Mouse (Mus musculus) kidney, adult 2 months (tissue): ENCODE measurements around the gene Vim. TPM values are rescaled to one million over a fixed set of nuclear protein-coding genes. Genes with fewer than 3 reads are reported as not detected.
"Not testable (repeated sequence)": the region's sequence is repeated elsewhere in the genome, so short reads cannot be mapped to it uniquely, and the experiment has no call there.

Source experiments
- DNase-seq: peaks from one replicate; pipeline ENCODE4 v3.0.0; 2021
- H3K27ac ChIP-seq: fragments of 200-500 bp; 2 replicates; pipeline ENCODE4 v1.5.1; 2012; ENCODE audit warnings: low read depth, low read length, control low read depth, inconsistent platforms; ENCODE audit not compliant: insufficient read depth
- H3K27me3 ChIP-seq: fragments of 200-500 bp; replicated peaks from 2 replicates; pipeline ENCODE4 v1.6.1; 2012; ENCODE audit warnings: mild to moderate bottlenecking, moderate library complexity, low read length, inconsistent platforms; ENCODE audit not compliant: control insufficient read depth, insufficient read depth
- H3K36me3 ChIP-seq: fragments of 200-500 bp; 2 replicates; pipeline ENCODE4 v1.6.1; 2012; ENCODE audit warnings: mild to moderate bottlenecking, moderate library complexity, low read length, inconsistent platforms; ENCODE audit not compliant: control insufficient read depth, insufficient read depth
- H3K4me1 ChIP-seq: fragments of 200-500 bp; 2 replicates; pipeline ENCODE4 v1.6.1; 2011; ENCODE audit warnings: low read length; ENCODE audit not compliant: control insufficient read depth, insufficient read depth
- H3K4me3 ChIP-seq: fragments of 200-500 bp; 2 replicates; pipeline ENCODE4 v1.5.1; 2011; ENCODE audit warnings: mild to moderate bottlenecking, low read depth, low read length, control low read depth; ENCODE audit not compliant: insufficient read depth
- CTCF ChIP-seq: fragments of 200-500 bp; conservative IDR thresholded peaks from 2 replicates; pipeline ENCODE4 v1.5.1; 2011; ENCODE audit warnings: low read depth, mild to moderate bottlenecking, control low read depth, low read length, moderate library complexity, mixed read lengths; ENCODE audit not compliant: insufficient read depth, insufficient read length
- POLR2A ChIP-seq: fragments of 200-500 bp; IDR thresholded peaks from one replicate; pipeline ENCODE4 v1.6.1; 2011; ENCODE audit warnings: low read depth, low read length, control low read depth
- WGBS: fragments of 180-500 bp; shearing (Covaris S2); methylation state at CpG from one replicate; pipeline ENCODE4 v1.1.7; 2018; 5-methylcytosine and 5-hydroxymethylcytosine counted together
- polyA plus RNA-seq: library from polyadenylated mRNA; depleted of rRNA; stranded (reverse); fragments of >200 nt; gene quantifications from 2 replicates; pipeline ENCODE4 v1.2.3, GENCODE M21; 2012; rRNA removed

Gene Vim
- polyA plus RNA-seq, 1 experiment, result 211 TPM

DNA sequence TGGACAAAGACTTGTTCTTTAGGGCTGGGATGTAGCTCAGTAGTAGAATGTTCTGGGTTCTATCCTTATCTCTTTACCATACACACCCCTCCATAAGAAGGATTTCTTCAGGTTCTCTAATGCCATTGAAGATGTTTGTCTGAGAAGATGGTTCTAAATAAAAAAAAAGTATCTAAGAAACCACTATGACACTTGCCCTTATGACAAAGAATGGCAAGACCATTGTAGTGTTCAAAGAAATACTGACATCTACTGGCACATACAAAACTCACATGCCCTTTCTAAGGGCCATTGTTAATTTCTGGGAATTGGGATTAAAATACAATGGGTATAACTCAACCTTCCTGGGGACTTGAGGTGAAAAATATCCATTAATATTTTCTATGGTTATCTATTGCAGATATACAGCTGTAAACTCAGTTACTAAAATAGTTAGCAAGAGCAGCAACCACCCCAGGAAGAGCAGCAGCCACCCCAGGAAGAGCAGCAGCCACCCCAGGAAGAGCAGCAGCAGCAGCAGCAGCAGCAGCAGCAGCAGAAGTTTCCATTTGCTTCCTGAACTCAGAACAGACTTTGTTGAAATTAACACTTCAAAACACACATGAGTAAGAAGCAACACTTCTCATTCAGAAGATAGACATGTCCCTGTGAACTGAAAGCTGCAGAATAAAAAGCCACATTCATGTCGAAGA, 23.4 kb downstream of the Vim start:
- no peaks in the 10 kb centered on the region for H3K27me3 ChIP-seq
- peak; percentile 24 for DNase-seq
- H3K4me3 ChIP-seq, result no peak overlapping the region
- no peaks in the 10 kb centered on the region for H3K4me1 ChIP-seq
- WGBS, result 100% methylated on average over 1 of the region's 1 CpGs
- H3K27ac ChIP-seq, result no peak overlapping the region
- no peaks in the 10 kb centered on the region for H3K36me3 ChIP-seq
- TF ChIP-seq CTCF (no peak), POLR2A (no peak)

DNA sequence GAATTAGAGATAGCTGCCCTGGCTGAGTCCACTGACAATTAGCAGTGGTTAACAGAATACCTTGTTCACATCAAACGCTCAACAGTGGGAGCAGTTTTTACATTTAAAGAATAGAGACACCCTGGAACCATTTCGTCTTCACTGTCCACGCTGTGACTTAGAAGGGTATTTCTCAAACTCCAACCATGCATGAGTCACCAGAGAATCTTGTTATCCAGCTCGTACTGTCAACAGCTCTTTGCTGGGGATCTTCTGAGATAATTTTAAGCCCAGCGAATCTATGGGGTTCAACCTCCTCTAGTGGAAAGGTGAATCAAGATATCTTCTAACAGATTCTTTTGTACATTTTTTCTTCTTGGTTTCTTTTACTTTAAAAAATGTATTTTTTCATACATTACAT, 24.4 kb downstream of the Vim start:
- Histone ChIP-seq H3K4me1 (no peaks in the 10 kb centered on the region), H3K4me3 (no peak overlapping the region), H3K27ac (no peak overlapping the region), H3K36me3 (no peaks in the 10 kb centered on the region), H3K27me3 (no peaks in the 10 kb centered on the region)
- DNase-seq, result no peak
- 80% methylated on average over 5 of the region's 5 CpGs for WGBS
- TF ChIP-seq CTCF (no peak), POLR2A (no peak)

DNA sequence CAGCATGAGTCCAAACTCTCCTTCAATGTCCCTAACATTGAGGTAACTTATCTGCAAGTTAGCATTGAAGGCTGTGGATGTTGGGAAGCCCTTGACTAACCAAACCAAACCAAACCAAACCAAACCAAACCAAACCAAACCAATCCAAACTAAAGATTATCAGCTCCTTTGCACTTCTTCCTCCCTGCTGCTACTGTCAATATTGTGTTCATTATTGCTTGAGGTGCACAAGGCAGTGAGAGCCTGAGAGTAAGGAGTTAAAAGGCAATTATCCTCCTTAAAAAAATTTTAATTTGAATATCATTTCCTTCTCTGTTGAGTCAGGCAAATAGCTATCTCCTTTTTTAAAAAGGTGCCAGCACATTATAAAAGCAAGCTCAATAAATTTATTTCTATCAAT, 29.4 kb downstream of the Vim start:
- Histone ChIP-seq H3K4me1 (no peaks in the 10 kb centered on the region), H3K27ac (no peak overlapping the region), H3K4me3 (no peak overlapping the region), H3K27me3 (no peaks in the 10 kb centered on the region), H3K36me3 (no peaks in the 10 kb centered on the region)
- TF ChIP-seq POLR2A, result no peak
- TF ChIP-seq CTCF, result no peak
- no peak for DNase-seq

DNA sequence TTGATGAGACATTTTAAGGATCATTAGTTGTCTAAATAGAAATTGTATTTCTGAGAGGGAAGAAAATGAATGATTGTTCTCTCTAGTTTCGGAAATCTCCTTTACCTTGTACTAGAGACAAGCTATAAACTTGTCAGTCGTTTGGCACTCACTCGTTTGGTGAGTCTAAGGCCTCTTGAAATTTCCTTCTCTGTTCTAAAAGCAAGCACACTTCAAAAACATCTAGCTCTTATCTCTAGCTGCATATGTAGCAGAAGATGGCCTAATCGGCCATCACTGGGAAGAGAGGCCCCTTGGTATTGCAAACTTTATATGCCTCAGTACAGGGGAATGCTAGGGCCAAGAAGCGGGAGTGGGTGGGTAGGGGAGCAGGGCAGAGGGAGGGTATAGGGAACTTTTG, 29.9 kb downstream of the Vim start:
- H3K4me3 ChIP-seq, H3K27ac ChIP-seq, H3K4me1 ChIP-seq, DNase-seq, H3K36me3 ChIP-seq, H3K27me3 ChIP-seq: not testable (repeated sequence)
- WGBS, result 79% methylated on average over 5 of the region's 5 CpGs

DNA sequence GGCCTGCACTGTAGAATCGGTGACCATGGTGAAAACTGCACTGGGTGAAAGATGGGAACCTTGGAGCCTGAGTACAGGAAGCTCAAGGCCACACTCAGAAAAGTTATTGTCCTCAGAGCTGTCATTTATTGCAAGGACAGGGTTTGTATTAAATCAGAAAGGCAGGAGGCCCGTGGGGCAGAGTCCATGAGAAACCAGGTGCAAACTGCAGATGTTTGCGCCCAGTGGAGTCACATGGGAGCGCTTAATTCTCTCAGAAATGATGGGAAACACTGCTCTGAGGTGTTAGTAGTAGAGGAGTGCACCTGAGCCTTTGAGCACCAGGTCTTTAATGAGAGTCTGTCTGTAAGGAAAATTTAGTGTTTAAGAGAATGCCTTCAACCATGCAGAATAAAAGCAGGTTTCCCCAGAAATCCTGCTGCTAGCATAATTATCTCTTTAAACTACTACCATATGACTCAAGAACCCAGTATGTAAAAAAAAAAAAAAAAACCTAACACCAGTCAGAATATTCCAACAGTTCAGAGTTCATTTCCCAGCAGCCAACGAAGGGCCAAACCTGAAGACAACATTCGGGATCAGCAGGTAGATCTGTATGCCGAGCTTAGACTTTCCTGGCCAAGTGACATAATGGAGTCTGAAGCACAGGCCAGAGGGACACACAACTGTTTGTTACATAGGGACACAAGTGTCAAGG, 56.6 kb downstream of the Vim start:
- 63% methylated on average over 7 of the region's 7 CpGs for WGBS
- Histone ChIP-seq H3K4me1 (no peaks in the 10 kb centered on the region), H3K36me3 (no peaks in the 10 kb centered on the region), H3K4me3 (no peak overlapping the region), H3K27ac (no peak overlapping the region), H3K27me3 (no peaks in the 10 kb centered on the region; the same call in 1 of the 2 replicates)
- TF ChIP-seq POLR2A (no peak), CTCF (no peak)
- DNase-seq, result peak; percentile 8

Other genes starting within 250 kb of the Vim start
- gene Cubn, start 82.1 kb upstream of the Vim start, polyA plus RNA-seq, result 56.2 and 62.6 TPM in 2 replicates
- gene Trdmt1, start 29.3 kb upstream of the Vim start, polyA plus RNA-seq, result 3.4 and 5.5 TPM in 2 replicates
- 3.7 and 4.0 TPM in 2 replicates for gene St8sia6, start 220.1 kb downstream of the Vim start, polyA plus RNA-seq